Mouse (Mus musculus): ENCODE data around the gene S100a11. TPM values are rescaled to one million over a fixed set of nuclear protein-coding genes. Genes with fewer than 3 reads are reported as not detected.
"Not testable (repeated sequence)": the region's sequence is repeated elsewhere in the genome, so short reads cannot be mapped to it uniquely, and the experiment has no call there.

S100a11 gene
- polyA plus RNA-seq (2014; fragmentation: Nextera tagmentation; extraction: Ambion mirVana) = 1,151 and 1,469 TPM in 2 replicates

GRCm38 (mm10) chr3:93520330-93521193 lies at the start of gene S100a11:
Gene S100a11 (plus strand): TSS chr3:93520488.
- Histone ChIP-seq H3K36me3 (ENCODE audit: control insufficient read depth, insufficient read depth, low read length) (peaks cover 9% of the 10 kb centered on the region), H3K9me3 (ENCODE audit: control insufficient read depth, low read length) (no peaks in the 10 kb centered on the region), H3K4me3 (ENCODE audit: low read length) (peak within 1 kb of the TSS; percentile 77), H3K4me2 (replicated peaks; ENCODE audit: low read depth, low read length) (peak within 1 kb of the TSS; percentile 53), H3K27me3 (ENCODE audit: control insufficient read depth, insufficient read depth, low read length) (no peaks in the 10 kb centered on the region), H3K27ac (ENCODE audit: low read depth, low read length) (peak within 1 kb of the TSS; percentile 91), H3K4me1 (ENCODE audit: control insufficient read depth, insufficient read depth, low read length) (peaks cover 8% of the 10 kb centered on the region), H3K9ac (ENCODE audit: low read depth, low read length) (peak within 1 kb of the TSS; percentile 78)
- ATAC-seq (ENCODE audit: low FRiP score, low TSS enrichment) = peak; percentile 97
- 0% methylated on average over 38 of the region's 38 CpGs for WGBS

- H3K4me2 ChIP-seq (replicated peaks; ENCODE audit: low read depth, low read length) = no peak overlapping the region
- WGBS = 88% methylated on average over 1 of the region's 1 CpGs
- H3K9me3 ChIP-seq (ENCODE audit: control insufficient read depth, low read length) = no peaks in the 10 kb centered on the region
- H3K27me3 ChIP-seq (ENCODE audit: control insufficient read depth, insufficient read depth, low read length) = no peaks in the 10 kb centered on the region
- no peaks in the 10 kb centered on the region for H3K4me1 ChIP-seq (ENCODE audit: control insufficient read depth, insufficient read depth, low read length)
- H3K9ac ChIP-seq (ENCODE audit: low read depth, low read length) = no peak overlapping the region
- H3K36me3 ChIP-seq (ENCODE audit: control insufficient read depth, insufficient read depth, low read length) = no peaks in the 10 kb centered on the region
- ATAC-seq (ENCODE audit: low FRiP score, low TSS enrichment) = no peak
- H3K27ac ChIP-seq (ENCODE audit: low read depth, low read length) = no peak overlapping the region
- no peak overlapping the region for H3K4me3 ChIP-seq (ENCODE audit: low read length)
Observed at GRCm38 (mm10) chr3:93480053-93480452, 40.2 kb upstream of the S100a11 start.

GRCm38 (mm10) chr3:93481982-93482616 lies 38.2 kb upstream of the S100a11 start:
- Histone ChIP-seq H3K4me2 (replicated peaks; ENCODE audit: low read depth, low read length) (no peak overlapping the region), H3K4me3 (ENCODE audit: low read length) (no peak overlapping the region), H3K9ac (ENCODE audit: low read depth, low read length) (no peak overlapping the region), H3K4me1 (ENCODE audit: control insufficient read depth, insufficient read depth, low read length) (no peaks in the 10 kb centered on the region), H3K27ac (ENCODE audit: low read depth, low read length) (no peak overlapping the region), H3K9me3 (ENCODE audit: control insufficient read depth, low read length) (no peaks in the 10 kb centered on the region), H3K27me3 (ENCODE audit: control insufficient read depth, insufficient read depth, low read length) (no peaks in the 10 kb centered on the region), H3K36me3 (ENCODE audit: control insufficient read depth, insufficient read depth, low read length) (no peaks in the 10 kb centered on the region)
- ATAC-seq (ENCODE audit: low FRiP score, low TSS enrichment) = no peak
- WGBS = 65% methylated on average over 2 of the region's 2 CpGs

GRCm38 (mm10) chr3:93485611-93486010 lies 34.7 kb upstream of the S100a11 start:
- H3K36me3 ChIP-seq (ENCODE audit: control insufficient read depth, insufficient read depth, low read length) = no peaks in the 10 kb centered on the region
- H3K27ac ChIP-seq (ENCODE audit: low read depth, low read length) = no peak overlapping the region
- WGBS = 84% methylated on average over 3 of the region's 3 CpGs
- H3K9me3 ChIP-seq (ENCODE audit: control insufficient read depth, low read length) = no peaks in the 10 kb centered on the region
- no peak overlapping the region for H3K9ac ChIP-seq (ENCODE audit: low read depth, low read length)
- H3K27me3 ChIP-seq (ENCODE audit: control insufficient read depth, insufficient read depth, low read length) = no peaks in the 10 kb centered on the region
- no peak overlapping the region for H3K4me2 ChIP-seq (replicated peaks; ENCODE audit: low read depth, low read length)
- no peaks in the 10 kb centered on the region for H3K4me1 ChIP-seq (ENCODE audit: control insufficient read depth, insufficient read depth, low read length)
- no peak for ATAC-seq (ENCODE audit: low FRiP score, low TSS enrichment)
- H3K4me3 ChIP-seq (ENCODE audit: low read length) = no peak overlapping the region

- no peaks in the 10 kb centered on the region for H3K36me3 ChIP-seq (ENCODE audit: control insufficient read depth, insufficient read depth, low read length)
- H3K9me3 ChIP-seq (ENCODE audit: control insufficient read depth, low read length) = no peaks in the 10 kb centered on the region
Observed at GRCm38 (mm10) chr3:93488541-93488940, 31.7 kb upstream of the S100a11 start.

GRCm38 (mm10) chr3:93492176-93492575 lies 28.1 kb upstream of the S100a11 start:
- H3K4me2 ChIP-seq (replicated peaks; ENCODE audit: low read depth, low read length) = no peak overlapping the region
- no peaks in the 10 kb centered on the region for H3K9me3 ChIP-seq (ENCODE audit: control insufficient read depth, low read length)
- WGBS = 78% methylated on average over 3 of the region's 3 CpGs
- H3K4me3 ChIP-seq (ENCODE audit: low read length) = no peak overlapping the region
- ATAC-seq (ENCODE audit: low FRiP score, low TSS enrichment) = no peak
- no peaks in the 10 kb centered on the region for H3K4me1 ChIP-seq (ENCODE audit: control insufficient read depth, insufficient read depth, low read length)
- H3K27me3 ChIP-seq (ENCODE audit: control insufficient read depth, insufficient read depth, low read length) = no peaks in the 10 kb centered on the region
- H3K9ac ChIP-seq (ENCODE audit: low read depth, low read length) = no peak overlapping the region
- no peaks in the 10 kb centered on the region for H3K36me3 ChIP-seq (ENCODE audit: control insufficient read depth, insufficient read depth, low read length)
- no peak overlapping the region for H3K27ac ChIP-seq (ENCODE audit: low read depth, low read length)

More at GRCm38 (mm10) chr3:93488541-93488940, 31.7 kb upstream of the S100a11 start:
- Histone ChIP-seq H3K9ac (ENCODE audit: low read depth, low read length) (no peak overlapping the region), H3K4me3 (ENCODE audit: low read length) (no peak overlapping the region), H3K27me3 (ENCODE audit: control insufficient read depth, insufficient read depth, low read length) (no peaks in the 10 kb centered on the region), H3K4me2 (replicated peaks; ENCODE audit: low read depth, low read length) (no peak overlapping the region), H3K4me1 (ENCODE audit: control insufficient read depth, insufficient read depth, low read length) (no peaks in the 10 kb centered on the region), H3K27ac (ENCODE audit: low read depth, low read length) (no peak overlapping the region)
- 83% methylated on average over 2 of the region's 2 CpGs for WGBS
- no peak for ATAC-seq (ENCODE audit: low FRiP score, low TSS enrichment)

GRCm38 (mm10) chr3:93493992-93494391 lies 26.3 kb upstream of the S100a11 start:
- ATAC-seq (ENCODE audit: low FRiP score, low TSS enrichment) = peak; percentile 89
- WGBS = 2% methylated on average over 4 of the region's 4 CpGs
- Histone ChIP-seq H3K4me2 (replicated peaks; ENCODE audit: low read depth, low read length) (no peak overlapping the region), H3K9ac (ENCODE audit: low read depth, low read length) (no peak overlapping the region), H3K27me3 (ENCODE audit: control insufficient read depth, insufficient read depth, low read length) (no peaks in the 10 kb centered on the region), H3K4me1 (ENCODE audit: control insufficient read depth, insufficient read depth, low read length) (no peaks in the 10 kb centered on the region), H3K4me3 (ENCODE audit: low read length) (no peak overlapping the region), H3K9me3 (ENCODE audit: control insufficient read depth, low read length) (no peaks in the 10 kb centered on the region), H3K36me3 (ENCODE audit: control insufficient read depth, insufficient read depth, low read length) (no peaks in the 10 kb centered on the region), H3K27ac (ENCODE audit: low read depth, low read length) (no peak overlapping the region)

- not testable (repeated sequence) for H3K27me3 ChIP-seq (ENCODE audit: control insufficient read depth, insufficient read depth, low read length); ATAC-seq (ENCODE audit: low FRiP score, low TSS enrichment); H3K4me2 ChIP-seq (replicated peaks; ENCODE audit: low read depth, low read length); H3K4me1 ChIP-seq (ENCODE audit: control insufficient read depth, insufficient read depth, low read length); H3K9ac ChIP-seq (ENCODE audit: low read depth, low read length); H3K4me3 ChIP-seq (ENCODE audit: low read length); H3K27ac ChIP-seq (ENCODE audit: low read depth, low read length); H3K9me3 ChIP-seq (ENCODE audit: control insufficient read depth, low read length); H3K36me3 ChIP-seq (ENCODE audit: control insufficient read depth, insufficient read depth, low read length)
- 31% methylated on average over 5 of the region's 5 CpGs for WGBS
Observed at GRCm38 (mm10) chr3:93494774-93495173, 25.5 kb upstream of the S100a11 start.

GRCm38 (mm10) chr3:93497131-93497530 lies 23.2 kb upstream of the S100a11 start:
- WGBS = 51% methylated on average over 3 of the region's 3 CpGs
- Histone ChIP-seq H3K9ac (ENCODE audit: low read depth, low read length) (no peak overlapping the region), H3K4me1 (ENCODE audit: control insufficient read depth, insufficient read depth, low read length) (no peaks in the 10 kb centered on the region), H3K27me3 (ENCODE audit: control insufficient read depth, insufficient read depth, low read length) (no peaks in the 10 kb centered on the region), H3K4me3 (ENCODE audit: low read length) (no peak overlapping the region), H3K4me2 (replicated peaks; ENCODE audit: low read depth, low read length) (no peak overlapping the region), H3K9me3 (ENCODE audit: control insufficient read depth, low read length) (no peaks in the 10 kb centered on the region), H3K27ac (ENCODE audit: low read depth, low read length) (no peak overlapping the region), H3K36me3 (ENCODE audit: control insufficient read depth, insufficient read depth, low read length) (no peaks in the 10 kb centered on the region)
- no peak for ATAC-seq (ENCODE audit: low FRiP score, low TSS enrichment)
